Mouse (Mus musculus) MEL (cell line): Measurements from ENCODE around the gene Alox5. TPM values are rescaled to one million over a fixed set of nuclear protein-coding genes. Genes with fewer than 3 reads are reported as not detected.

Source experiments
- DNase-seq: peaks from one replicate; pipeline ENCODE4 v3.0.0; 2011; ENCODE audit warnings: low read depth, low spot score
- H3K27ac ChIP-seq: 2 replicates; pipeline ENCODE4 v1.5.1; 2012; ENCODE audit warnings: low read depth, mild to moderate bottlenecking, control low read depth, low read length, moderate library complexity; ENCODE audit not compliant: control insufficient read depth
- H3K27me3 ChIP-seq, 2 experiments: fragments of 150-350 bp in 1 of 2; sonication (generic) in 1 of 2; 2 replicates each; pipeline ENCODE4 v1.6.1; 2012; ENCODE audit warnings: low read length in 2 of 2, mild to moderate bottlenecking in 2 of 2, improper control_type of control experiment in 1 of 2, moderate library complexity in 1 of 2; ENCODE audit not compliant: insufficient read depth in 2 of 2, control insufficient read depth in 1 of 2
- H3K36me3 ChIP-seq, 2 experiments: 2 replicates each; pipeline ENCODE4 v1.6.1; 2012 to 2014; ENCODE audit warnings: low read length in 2 of 2, improper control_type of control experiment in 1 of 2, inconsistent platforms in 1 of 2, mild to moderate bottlenecking in 1 of 2; ENCODE audit not compliant: insufficient read depth in 2 of 2, control insufficient read depth in 1 of 2
- H3K4me1 ChIP-seq, 2 experiments: fragments of 150-350 bp in 1 of 2; sonication (generic) in 1 of 2; 2 replicates each; pipeline ENCODE4 v1.6.1; 2012; ENCODE audit warnings: low read length in 2 of 2, improper control_type of control experiment in 1 of 2, mild to moderate bottlenecking in 1 of 2; ENCODE audit not compliant: insufficient read depth in 2 of 2, control insufficient read depth in 1 of 2
- H3K4me3 ChIP-seq, 2 experiments: fragments of 150-350 bp in 1 of 2; sonication (generic) in 1 of 2; 2 replicates each; pipeline ENCODE4 v1.5.1; 2012; ENCODE audit warnings: low read depth in 2 of 2, low read length in 2 of 2, mild to moderate bottlenecking in 2 of 2, moderate library complexity in 2 of 2, control low read depth in 1 of 2, improper control_type of control experiment in 1 of 2; ENCODE audit not compliant: control insufficient read depth in 1 of 2, insufficient read depth in 1 of 2
- H3K79me2 ChIP-seq: 2 replicates; pipeline ENCODE4 v1.6.1; 2012; ENCODE audit warnings: mild to moderate bottlenecking, low read length, moderate library complexity; ENCODE audit not compliant: control insufficient read depth, poor library complexity, insufficient read depth
- H3K9ac ChIP-seq: 2 replicates; pipeline ENCODE4 v1.6.1; 2012; ENCODE audit warnings: low read depth, mild to moderate bottlenecking, control low read depth, low read length, moderate library complexity; ENCODE audit not compliant: control insufficient read depth, poor library complexity, severe bottlenecking
- H3K9me3 ChIP-seq: fragments of 150-350 bp; sonication (generic); replicated peaks from 2 replicates; pipeline ENCODE4 v1.6.1; 2012; ENCODE audit warnings: mild to moderate bottlenecking, low read length, improper control_type of control experiment, moderate library complexity; ENCODE audit not compliant: insufficient read depth
- BHLHE40 ChIP-seq: IDR thresholded peaks from 2 replicates; pipeline ENCODE4 v1.6.1; 2012; ENCODE audit warnings: low read depth, mild to moderate bottlenecking, inconsistent platforms, low read length, improper control_type of control experiment, borderline replicate concordance
- CHD2 ChIP-seq: IDR thresholded peaks from 2 replicates; pipeline ENCODE4 v1.6.1; 2011; ENCODE audit warnings: low read length, improper control_type of control experiment
- E2F4 ChIP-seq: IDR thresholded peaks from 2 replicates; pipeline ENCODE4 v1.6.1; 2011; ENCODE audit warnings: low read depth, low read length, improper control_type of control experiment, borderline replicate concordance
- EP300 ChIP-seq, 2 experiments: IDR thresholded peaks; 2 replicates each; pipeline ENCODE4 v1.6.1; 2011; ENCODE audit warnings: improper control_type of control experiment in 2 of 2, low read length in 2 of 2, low read depth in 1 of 2, mild to moderate bottlenecking in 1 of 2
- ETS1 ChIP-seq: IDR thresholded peaks from 2 replicates; pipeline ENCODE4 v1.6.1; 2012; ENCODE audit warnings: low read depth, mild to moderate bottlenecking, inconsistent platforms, low read length, improper control_type of control experiment, moderate library complexity
- GATA1 ChIP-seq: IDR thresholded peaks from 2 replicates; pipeline ENCODE4 v1.6.1; 2011; ENCODE audit warnings: low read depth, low read length, improper control_type of control experiment
- HCFC1 ChIP-seq: IDR thresholded peaks from 2 replicates; pipeline ENCODE4 v1.6.1; 2012; ENCODE audit warnings: low read depth, mild to moderate bottlenecking, inconsistent platforms, low read length, improper control_type of control experiment, moderate library complexity
- JUND ChIP-seq: IDR thresholded peaks from 2 replicates; pipeline ENCODE4 v1.6.1; 2011; ENCODE audit warnings: low read depth, mild to moderate bottlenecking, improper control_type of control experiment, low read length
- MAX ChIP-seq: IDR thresholded peaks from 2 replicates; pipeline ENCODE4 v1.6.1; 2011; ENCODE audit warnings: low read length, improper control_type of control experiment
- MEF2A ChIP-seq: IDR thresholded peaks from 2 replicates; pipeline ENCODE4 v1.6.1; 2014; ENCODE audit warnings: low read depth, mild to moderate bottlenecking, inconsistent platforms, low read length, improper control_type of control experiment; ENCODE audit not compliant: poor library complexity, insufficient replicate concordance, severe bottlenecking; ENCODE audit errors: extremely low read depth
- MXI1 ChIP-seq: IDR thresholded peaks from 2 replicates; pipeline ENCODE4 v1.6.1; 2011; ENCODE audit warnings: mild to moderate bottlenecking, low read depth, low read length, improper control_type of control experiment
- POLR2A ChIP-seq, 2 experiments: IDR thresholded peaks; 2 replicates each; pipeline ENCODE4 v1.6.1; 2011 to 2012; ENCODE audit warnings: low read length in 2 of 2, mild to moderate bottlenecking in 2 of 2, control low read depth in 1 of 2, improper control_type of control experiment in 1 of 2, low read depth in 1 of 2, moderate library complexity in 1 of 2; ENCODE audit not compliant: control insufficient read depth in 1 of 2, insufficient read depth in 1 of 2, poor library complexity in 1 of 2
- RAD21 ChIP-seq: IDR thresholded peaks from 2 replicates; pipeline ENCODE4 v1.6.1; 2011; ENCODE audit warnings: mild to moderate bottlenecking, low read depth, low read length, improper control_type of control experiment
- RCOR1 ChIP-seq: IDR thresholded peaks from 2 replicates; pipeline ENCODE4 v1.6.1; 2012; ENCODE audit warnings: low read depth, mild to moderate bottlenecking, inconsistent platforms, low read length, improper control_type of control experiment
- SIN3A ChIP-seq: IDR thresholded peaks from 2 replicates; pipeline ENCODE4 v1.6.1; 2012; ENCODE audit warnings: low read length, improper control_type of control experiment, inconsistent platforms
- SMC3 ChIP-seq: IDR thresholded peaks from 2 replicates; pipeline ENCODE4 v1.6.1; 2011; ENCODE audit warnings: low read depth, low read length, improper control_type of control experiment
- TAL1 ChIP-seq: IDR thresholded peaks from 2 replicates; pipeline ENCODE4 v1.6.1; 2012; ENCODE audit warnings: mild to moderate bottlenecking, inconsistent platforms, low read length, moderate library complexity, mixed read lengths
- UBTF ChIP-seq: IDR thresholded peaks from 2 replicates; pipeline ENCODE4 v1.6.1; 2012; ENCODE audit warnings: low read depth, mild to moderate bottlenecking, inconsistent platforms, low read length, improper control_type of control experiment, moderate library complexity, borderline replicate concordance; ENCODE audit not compliant: insufficient read depth
- USF1 ChIP-seq: IDR thresholded peaks from 2 replicates; pipeline ENCODE4 v1.6.1; 2014; ENCODE audit warnings: low read depth, mild to moderate bottlenecking, inconsistent platforms, low read length, improper control_type of control experiment, moderate library complexity
- USF2 ChIP-seq, 2 experiments: IDR thresholded peaks; 2 replicates each; pipeline ENCODE4 v1.6.1; 2011 to 2012; ENCODE audit warnings: improper control_type of control experiment in 2 of 2, low read length in 2 of 2, borderline replicate concordance in 1 of 2, inconsistent platforms in 1 of 2, low read depth in 1 of 2, mild to moderate bottlenecking in 1 of 2; ENCODE audit not compliant: insufficient read depth in 1 of 2
- ZC3H11A ChIP-seq: IDR thresholded peaks from 2 replicates; pipeline ENCODE4 v1.6.1; 2012; ENCODE audit warnings: low read depth, mild to moderate bottlenecking, inconsistent platforms, low read length, improper control_type of control experiment
- ZKSCAN1 ChIP-seq: IDR thresholded peaks from 2 replicates; pipeline ENCODE4 v1.6.1; 2012; ENCODE audit warnings: low read depth, mild to moderate bottlenecking, inconsistent platforms, low read length, improper control_type of control experiment, moderate library complexity
- ZMIZ1 ChIP-seq: IDR thresholded peaks from 2 replicates; pipeline ENCODE4 v1.6.1; 2012; ENCODE audit warnings: low read depth, mild to moderate bottlenecking, inconsistent platforms, low read length, improper control_type of control experiment, moderate library complexity
- polyA plus RNA-seq, 2 experiments: library from polyadenylated mRNA; stranded (reverse) in 1 of 2; unstranded in 1 of 2; fragments of >175 nt in 1 of 2; fragments of >200 nt in 1 of 2; gene quantifications; 2 replicates each; pipeline versions ENCODE4 v1.2.1 to v1.2.4; 2012; ENCODE audit warnings: low replicate concordance in 2 of 2, low read depth in 1 of 2; ENCODE audit not compliant: insufficient read length in 2 of 2, insufficient read depth in 1 of 2, missing spikeins in 1 of 2
- total RNA-seq: library from RNA; depleted of rRNA; stranded (reverse); fragments of 300-350 nt; gene quantifications from 2 replicates; pipeline ENCODE4 v1.2.3, GENCODE M21; 2012

Gene Alox5
- total and polyA plus RNA-seq, 3 experiments, result 1.1 to 5.7 TPM; not detected in 1

- no peak for DNase-seq
- H3K4me3 ChIP-seq, result no peak overlapping the region
- no peaks in the 10 kb centered on the region for H3K79me2 ChIP-seq
- TF ChIP-seq BHLHE40, result peak; percentile 69; the same call in 1 of the 2 replicates
- TF ChIP-seq CHD2, result no peak
- 0 out of 4 replicates have a peak, but pooled peaks of 1 of the 2 experiments have one; percentile 27 for TF ChIP-seq USF2 (IDR thresholded peaks at IDR 0.05; ENCODE audit: borderline replicate concordance in 1 of 2, insufficient read depth in 1 of 2, low read depth in 1 of 2, low read length in 2 of 2)
- TF ChIP-seq GATA1, result peak; percentile 62
- TF ChIP-seq MEF2A, result peak; percentile 95
- no peak for TF ChIP-seq ZKSCAN1
- TF ChIP-seq SMC3, result no peak
- no peak for TF ChIP-seq UBTF
- peak; percentile 81 for TF ChIP-seq USF1
- peak in 1 of 2 experiments; percentile 57; a peak in 1 of 4 replicates for TF ChIP-seq EP300 (IDR thresholded peaks at IDR 0.05; ENCODE audit: low read depth in 1 of 2, low read length in 2 of 2)
- no peak for TF ChIP-seq SIN3A
- peak; percentile 56 for TF ChIP-seq ETS1
- peak; percentile 2; the same call in 1 of the 2 replicates for TF ChIP-seq ZC3H11A
- H3K27me3 ChIP-seq, result no peaks in the 10 kb centered on the region
- H3K9me3 ChIP-seq, result no peaks in the 10 kb centered on the region
- H3K36me3 ChIP-seq, result peaks cover 0 to 9% of the 10 kb centered on the region in 2 experiments; a peak in 2 of 4 replicates
- H3K4me1 ChIP-seq, result peaks cover 7 to 8% of the 10 kb centered on the region in 2 experiments; a peak in 3 of 4 replicates
- H3K27ac ChIP-seq, result no peak overlapping the region
- H3K9ac ChIP-seq, result no peak overlapping the region
Observed at GRCm38 (mm10) chr6:116440849-116441248, 20.1 kb downstream of the Alox5 start.

- peaks cover 0 to 9% of the 10 kb centered on the region in 2 experiments; a peak in 2 of 4 replicates for H3K36me3 ChIP-seq
- no peak overlapping the region for H3K9ac ChIP-seq
- H3K79me2 ChIP-seq, result no peaks in the 10 kb centered on the region
- no peaks in the 10 kb centered on the region for H3K9me3 ChIP-seq
- H3K4me3 ChIP-seq, result no peak overlapping the region
- peaks cover 7 to 8% of the 10 kb centered on the region in 2 experiments; a peak in 3 of 4 replicates for H3K4me1 ChIP-seq
- no peak overlapping the region for H3K27ac ChIP-seq
- H3K27me3 ChIP-seq, result no peaks in the 10 kb centered on the region
- no peak for DNase-seq
- no peak for TF ChIP-seq USF2 (IDR thresholded peaks at IDR 0.05; ENCODE audit: borderline replicate concordance in 1 of 2, insufficient read depth in 1 of 2, low read depth in 1 of 2, low read length in 2 of 2)
- TF ChIP-seq MXI1, result no peak
- TF ChIP-seq SIN3A, result no peak
- no peak for TF ChIP-seq USF1
- no peak for TF ChIP-seq TAL1
- TF ChIP-seq SMC3, result no peak
- TF ChIP-seq POLR2A (IDR thresholded peaks at IDR 0.05; ENCODE audit: control insufficient read depth in 1 of 2, insufficient read depth in 1 of 2, low read depth in 1 of 2, low read length in 2 of 2, poor library complexity in 1 of 2), result no peak
- TF ChIP-seq UBTF, result no peak
- TF ChIP-seq MAX, result no peak
- no peak for TF ChIP-seq GATA1
- TF ChIP-seq HCFC1, result no peak
- TF ChIP-seq MEF2A, result no peak
- no peak for TF ChIP-seq E2F4
- TF ChIP-seq ZMIZ1, result no peak
- no peak for TF ChIP-seq JUND
- no peak for TF ChIP-seq RAD21
- TF ChIP-seq RCOR1, result no peak
Observed at GRCm38 (mm10) chr6:116440447-116440846, 20.5 kb downstream of the Alox5 start.
